Mouse (Mus musculus) heart, embryonic 11.5 days (tissue): Measurements from ENCODE around the gene Smap1. TPM values are rescaled to one million over a fixed set of nuclear protein-coding genes. Genes with fewer than 3 reads are reported as not detected.

Experiments used
- ATAC-seq: fragments of 200-750 bp; cut with Nextera tagmentation; replicated peaks from 2 replicates; pipeline ENCODE4 v1.8.0; 2017; ENCODE audit warnings: moderate library complexity; ENCODE audit not compliant: insufficient number of reproducible peaks, low FRiP score, low TSS enrichment
- H3K27ac ChIP-seq: fragments of 300-500 bp; sonication (generic); 2 replicates; pipeline ENCODE4 v1.5.1; 2014; ENCODE audit warnings: mild to moderate bottlenecking, low read depth, low read length
- H3K27me3 ChIP-seq: fragments of 300-500 bp; sonication (generic); 2 replicates; pipeline ENCODE4 v1.6.1; 2014; ENCODE audit warnings: mild to moderate bottlenecking, low read length, mixed read lengths; ENCODE audit not compliant: control insufficient read depth, insufficient read depth
- H3K36me3 ChIP-seq: fragments of 300-500 bp; sonication (generic); 2 replicates; pipeline ENCODE4 v1.6.1; 2014; ENCODE audit warnings: mild to moderate bottlenecking, low read length, moderate library complexity, mixed read lengths; ENCODE audit not compliant: control insufficient read depth, insufficient read depth
- H3K4me1 ChIP-seq: fragments of 300-500 bp; sonication (generic); 2 replicates; pipeline ENCODE4 v1.6.1; 2014; ENCODE audit warnings: low read length; ENCODE audit not compliant: control insufficient read depth, insufficient read depth
- H3K4me2 ChIP-seq: fragments of 300-500 bp; sonication (generic); 2 replicates; pipeline ENCODE4 v1.6.1; 2014; ENCODE audit warnings: mild to moderate bottlenecking, moderate library complexity
- H3K4me3 ChIP-seq: fragments of 300-500 bp; sonication (generic); 2 replicates; pipeline ENCODE4 v1.5.1; 2014; ENCODE audit warnings: low read depth, low read length
- H3K9ac ChIP-seq: fragments of 300-500 bp; sonication (generic); 2 replicates; pipeline ENCODE4 v1.6.1; 2014; ENCODE audit warnings: mild to moderate bottlenecking, low read depth, low read length, moderate library complexity
- H3K9me3 ChIP-seq: fragments of 300-500 bp; sonication (generic); replicated peaks from 2 replicates; pipeline ENCODE4 v1.6.1; 2016; ENCODE audit warnings: low read length; ENCODE audit not compliant: control insufficient read depth
- WGBS: fragments of 180-500 bp; shearing (Covaris S2); extraction: QIAGEN DNeasy Blood & Tissue Kit; methylation state at CpG from one replicate; pipeline ENCODE4 v1.1.7; 2014; ENCODE audit not compliant: insufficient replicate concordance; 5-methylcytosine and 5-hydroxymethylcytosine counted together
- polyA plus RNA-seq: library from polyadenylated mRNA; unstranded; fragments of >200 nt; fragmentation: Nextera tagmentation; extraction: Ambion mirVana; gene quantifications from 2 replicates; pipeline ENCODE4 v1.2.1, GENCODE M21; 2014

Smap1 gene
- polyA plus RNA-seq, 1 experiment from 2014 or later, result 47.0 TPM

GRCm38 (mm10) chr1:23928371-23928770, 6.3 kb upstream of the Smap1 start:
- H3K4me3 ChIP-seq, result no peak overlapping the region
- H3K9me3 ChIP-seq, result peaks cover 3% of the 10 kb centered on the region; the same call in 1 of the 2 replicates
- no peak overlapping the region for H3K9ac ChIP-seq
- no peak for ATAC-seq
- H3K27ac ChIP-seq, result no peak overlapping the region
- H3K36me3 ChIP-seq, result no peaks in the 10 kb centered on the region
- no peaks in the 10 kb centered on the region for H3K4me1 ChIP-seq
- no peaks in the 10 kb centered on the region for H3K27me3 ChIP-seq
- 71% methylated on average over 3 of the region's 3 CpGs for WGBS
- H3K4me2 ChIP-seq, result no peak overlapping the region

GRCm38 (mm10) chr1:23923779-23924708, 1.9 kb upstream of the Smap1 start:
- no peak overlapping the region for H3K27ac ChIP-seq
- H3K4me2 ChIP-seq, result no peak overlapping the region
- no peak for ATAC-seq
- H3K4me3 ChIP-seq, result no peak overlapping the region
- H3K27me3 ChIP-seq, result no peaks in the 10 kb centered on the region
- H3K36me3 ChIP-seq, result no peaks in the 10 kb centered on the region
- peaks cover 3% of the 10 kb centered on the region; the same call in 1 of the 2 replicates for H3K9me3 ChIP-seq
- 0 out of 2 replicates have a peak, but pooled peaks cover 3% of the 10 kb centered on the region for H3K4me1 ChIP-seq
- WGBS, result 76% methylated on average over 7 of the region's 7 CpGs
- H3K9ac ChIP-seq, result no peak overlapping the region

DNA sequence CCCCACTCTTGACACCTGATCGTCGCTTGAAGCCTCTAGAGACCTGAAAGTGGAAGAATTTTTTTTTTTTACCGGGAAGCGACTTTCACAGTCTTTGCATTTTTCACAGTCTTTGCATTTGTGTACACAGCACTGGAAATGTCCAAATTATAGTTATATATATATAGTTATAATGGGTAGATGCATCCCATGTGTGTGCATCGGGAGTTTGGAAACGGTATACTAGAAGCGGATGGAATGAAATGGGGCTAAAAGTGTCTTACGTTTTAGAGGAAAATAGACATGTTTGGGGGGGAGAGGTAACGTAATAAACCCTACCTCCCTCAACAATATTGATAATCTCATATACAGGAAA, 390 bp upstream of the Smap1 start:
- Histone ChIP-seq H3K27ac (no peak overlapping the region), H3K4me3 (peak overlapping the region; percentile 71), H3K9me3 (peaks cover 3% of the 10 kb centered on the region; the same call in 1 of the 2 replicates), H3K4me1 (0 out of 2 replicates have a peak, but pooled peaks cover 3% of the 10 kb centered on the region), H3K9ac (peak overlapping the region; percentile 95), H3K36me3 (no peaks in the 10 kb centered on the region), H3K27me3 (no peaks in the 10 kb centered on the region), H3K4me2 (peak overlapping the region; percentile 62)
- ATAC-seq, result no peak
- 28% methylated on average over 9 of the region's 9 CpGs for WGBS

DNA sequence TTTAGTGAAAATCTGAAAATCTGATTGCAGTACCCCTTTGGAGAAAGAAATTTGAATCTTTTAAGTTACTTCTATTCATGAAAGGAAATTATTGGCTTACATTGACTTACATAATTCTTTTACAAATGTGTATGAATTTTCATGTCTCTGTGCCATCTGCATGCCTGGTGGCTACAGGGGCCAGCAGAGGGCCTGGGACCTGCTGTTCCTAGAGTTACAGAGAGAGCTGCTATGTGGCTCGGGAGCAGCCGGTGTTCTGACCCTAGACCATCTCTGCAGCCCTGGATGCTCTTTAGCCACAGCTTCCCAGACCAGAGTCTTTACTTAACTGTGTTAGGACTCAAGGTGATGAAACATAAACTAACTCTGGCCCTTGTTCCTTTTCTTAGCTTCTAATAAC, 1.8 kb downstream of the Smap1 start:
- H3K4me1 ChIP-seq, result peaks cover 18% of the 10 kb centered on the region
- 0 out of 2 replicates have a peak overlapping the region, but pooled peaks have one; percentile 39 for H3K9ac ChIP-seq
- H3K27ac ChIP-seq, result no peak overlapping the region
- H3K36me3 ChIP-seq, result no peaks in the 10 kb centered on the region
- H3K27me3 ChIP-seq, result no peaks in the 10 kb centered on the region
- WGBS, result 25% methylated on average over 2 of the region's 2 CpGs
- H3K9me3 ChIP-seq, result no peaks in the 10 kb centered on the region
- no peak for ATAC-seq
- H3K4me3 ChIP-seq, result no peak overlapping the region
- peak overlapping the region; percentile 62 for H3K4me2 ChIP-seq

GRCm38 (mm10) chr1:23919086-23919485, 3.0 kb downstream of the Smap1 start:
- H3K9ac ChIP-seq, result no peak overlapping the region
- WGBS, result 69% methylated on average over 4 of the region's 4 CpGs
- no peak overlapping the region for H3K4me3 ChIP-seq
- no peaks in the 10 kb centered on the region for H3K27me3 ChIP-seq
- no peak for ATAC-seq
- H3K4me2 ChIP-seq, result no peak overlapping the region
- H3K36me3 ChIP-seq, result no peaks in the 10 kb centered on the region
- H3K9me3 ChIP-seq, result no peaks in the 10 kb centered on the region
- no peak overlapping the region for H3K27ac ChIP-seq
- H3K4me1 ChIP-seq, result peaks cover 18% of the 10 kb centered on the region

GRCm38 (mm10) chr1:23915483-23915882, 6.6 kb downstream of the Smap1 start:
- Histone ChIP-seq H3K9ac (no peak overlapping the region), H3K4me3 (no peak overlapping the region), H3K4me2 (no peak overlapping the region), H3K27me3 (no peaks in the 10 kb centered on the region), H3K36me3 (no peaks in the 10 kb centered on the region), H3K4me1 (peaks cover 18% of the 10 kb centered on the region), H3K27ac (no peak overlapping the region), H3K9me3 (no peaks in the 10 kb centered on the region)
- ATAC-seq, result no peak
- WGBS, result 79% methylated on average over 4 of the region's 4 CpGs

GRCm38 (mm10) chr1:23912988-23913387, 9.1 kb downstream of the Smap1 start:
- no peak overlapping the region for H3K9ac ChIP-seq
- H3K4me2 ChIP-seq, result no peak overlapping the region
- WGBS, result 82% methylated on average over 2 of the region's 2 CpGs
- H3K27me3 ChIP-seq, result no peaks in the 10 kb centered on the region
- no peak overlapping the region for H3K4me3 ChIP-seq
- no peaks in the 10 kb centered on the region for H3K36me3 ChIP-seq
- H3K4me1 ChIP-seq, result peaks cover 15% of the 10 kb centered on the region
- no peak for ATAC-seq
- no peak overlapping the region for H3K27ac ChIP-seq
- no peaks in the 10 kb centered on the region for H3K9me3 ChIP-seq

- Histone ChIP-seq H3K36me3 (no peaks in the 10 kb centered on the region), H3K4me1 (0 out of 2 replicates have a peak, but pooled peaks cover 3% of the 10 kb centered on the region), H3K27ac (no peak overlapping the region), H3K9ac (no peak overlapping the region), H3K4me3 (no peak overlapping the region), H3K27me3 (no peaks in the 10 kb centered on the region), H3K9me3 (no peaks in the 10 kb centered on the region), H3K4me2 (no peak overlapping the region)
- no peak for ATAC-seq
Measured at GRCm38 (mm10) chr1:23906082-23906481, 16.0 kb downstream of the Smap1 start.

DNA sequence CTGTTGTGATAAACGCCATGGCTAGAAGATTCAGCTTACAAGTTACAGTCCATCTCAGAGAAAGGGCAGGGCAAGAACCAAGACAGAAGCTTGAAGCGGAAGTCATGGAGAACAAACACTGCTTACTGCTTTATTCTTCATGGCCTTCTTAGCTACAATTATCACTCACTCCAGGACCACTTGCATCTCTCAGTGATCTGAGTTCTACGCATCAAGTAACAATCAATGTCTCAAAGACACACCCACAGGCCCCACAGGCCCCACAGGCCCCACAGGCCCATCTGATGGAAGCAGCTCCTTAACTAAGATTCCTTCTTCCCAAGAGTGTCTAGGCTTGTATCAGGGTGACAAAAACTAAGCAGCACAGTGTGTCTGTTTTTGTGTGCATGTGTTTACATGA, 18.8 kb downstream of the Smap1 start:
- 75% methylated on average over 3 of the region's 3 CpGs for WGBS
- no peak for ATAC-seq
- H3K27ac ChIP-seq, result no peak overlapping the region

More for the DNA sequence above, 18.8 kb downstream of the Smap1 start:
- Histone ChIP-seq H3K9me3 (no peaks in the 10 kb centered on the region), H3K4me1 (peaks cover 8% of the 10 kb centered on the region; the same call in 1 of the 2 replicates), H3K36me3 (no peaks in the 10 kb centered on the region), H3K27me3 (no peaks in the 10 kb centered on the region), H3K9ac (no peak overlapping the region), H3K4me2 (no peak overlapping the region), H3K4me3 (no peak overlapping the region)
